Mouse (Mus musculus) cerebellum, adult 9-10 months (tissue): Measurements from ENCODE around the gene Ush2a.
A peak's percentile ranks its signal among the peaks of the same experiment; 100 is the strongest.

Experiments
- DNase-seq: peaks from one replicate; pipeline ENCODE4 v3.0.0; 2022

Gene Ush2a

GRCm38 (mm10) chr1:188551802-188552201 is 290.0 kb downstream of the Ush2a start:
- DNase-seq, result no peak

- no peak for DNase-seq
Measured at GRCm38 (mm10) chr1:188558911-188559310, 297.1 kb downstream of the Ush2a start.

GRCm38 (mm10) chr1:188566229-188566628 is 304.4 kb downstream of the Ush2a start:
- no peak for DNase-seq

- DNase-seq, result no peak
Measured at GRCm38 (mm10) chr1:188567486-188567885, 305.7 kb downstream of the Ush2a start.

GRCm38 (mm10) chr1:188568295-188568961 is 306.6 kb downstream of the Ush2a start:
- no peak for DNase-seq

- DNase-seq, result no peak
Measured at GRCm38 (mm10) chr1:188576246-188576747, 314.5 kb downstream of the Ush2a start.

GRCm38 (mm10) chr1:188577376-188577775 is 315.6 kb downstream of the Ush2a start:
- no peak for DNase-seq

- no peak for DNase-seq
Measured at GRCm38 (mm10) chr1:188581136-188581535, 319.3 kb downstream of the Ush2a start.

- no peak for DNase-seq
Measured at GRCm38 (mm10) chr1:188595251-188595650, 333.4 kb downstream of the Ush2a start.

GRCm38 (mm10) chr1:188598052-188598451 is 336.2 kb downstream of the Ush2a start:
- no peak for DNase-seq

- DNase-seq, result no peak
Measured at GRCm38 (mm10) chr1:188599134-188599533, 337.3 kb downstream of the Ush2a start.

GRCm38 (mm10) chr1:188606450-188606849 is 344.6 kb downstream of the Ush2a start:
- DNase-seq, result no peak

GRCm38 (mm10) chr1:188616547-188616946 is 354.7 kb downstream of the Ush2a start:
- no peak for DNase-seq

- DNase-seq, result peak; percentile 6
Measured at GRCm38 (mm10) chr1:188633736-188634135, 371.9 kb downstream of the Ush2a start.

GRCm38 (mm10) chr1:188639666-188640065 is 377.8 kb downstream of the Ush2a start:
- DNase-seq, result no peak

- DNase-seq, result no peak
Measured at GRCm38 (mm10) chr1:188643156-188643555, 381.3 kb downstream of the Ush2a start.

- no peak for DNase-seq
Measured at GRCm38 (mm10) chr1:188653001-188653400, 391.2 kb downstream of the Ush2a start.

GRCm38 (mm10) chr1:188656121-188656520 is 394.3 kb downstream of the Ush2a start:
- DNase-seq, result no peak

- no peak for DNase-seq
Measured at GRCm38 (mm10) chr1:188659159-188659558, 397.3 kb downstream of the Ush2a start.

- no peak for DNase-seq
Measured at GRCm38 (mm10) chr1:188660339-188660738, 398.5 kb downstream of the Ush2a start.

- DNase-seq, result no peak
Measured at GRCm38 (mm10) chr1:188660882-188661281, 399.1 kb downstream of the Ush2a start.

GRCm38 (mm10) chr1:188667460-188667859 is 405.6 kb downstream of the Ush2a start:
- no peak for DNase-seq

- no peak for DNase-seq
Measured at GRCm38 (mm10) chr1:188668513-188668912, 406.7 kb downstream of the Ush2a start.

- DNase-seq, result no peak
Measured at GRCm38 (mm10) chr1:188672871-188673270, 411.0 kb downstream of the Ush2a start.
